Mouse (Mus musculus) midbrain, embryonic 14.5 days (tissue): Measurements from ENCODE around the gene 4930579F01Rik. TPM values are rescaled to one million over a fixed set of nuclear protein-coding genes. Genes with fewer than 3 reads are reported as not detected.
A peak's percentile ranks its signal among the peaks of the same experiment; 100 is the strongest.

Experiments
- ATAC-seq: fragments of 200-750 bp; cut with Nextera tagmentation; 2 replicates; pipeline ENCODE4 v1.8.0; 2017; ENCODE audit warnings: moderate number of reproducible peaks, moderate library complexity; ENCODE audit not compliant: low FRiP score, low TSS enrichment
- DNase-seq: peaks from one replicate; pipeline ENCODE4 v3.0.0-alpha.2; 2015
- H3K27ac ChIP-seq: fragments of 300-500 bp; sonication (generic); replicated peaks from 2 replicates; pipeline ENCODE4 v1.5.1; 2014; ENCODE audit warnings: mild to moderate bottlenecking, low read depth, low read length, moderate library complexity
- H3K27me3 ChIP-seq: fragments of 300-500 bp; sonication (generic); 2 replicates; pipeline ENCODE4 v1.6.1; 2014; ENCODE audit warnings: low read length, control low read depth, mixed read lengths; ENCODE audit not compliant: control insufficient read depth, insufficient read depth
- H3K36me3 ChIP-seq: fragments of 300-500 bp; sonication (generic); 2 replicates; pipeline ENCODE4 v1.6.1; 2014; ENCODE audit warnings: low read length, control low read depth; ENCODE audit not compliant: control insufficient read depth, insufficient read depth
- H3K4me1 ChIP-seq: fragments of 300-500 bp; sonication (generic); 2 replicates; pipeline ENCODE4 v1.6.1; 2014; ENCODE audit warnings: mild to moderate bottlenecking, antibody characterized with exemption, low read length, control low read depth; ENCODE audit not compliant: control insufficient read depth, insufficient read depth
- H3K4me2 ChIP-seq: fragments of 300-500 bp; sonication (generic); 2 replicates; pipeline ENCODE4 v1.6.1; 2014; ENCODE audit warnings: mild to moderate bottlenecking, low read length, moderate library complexity
- H3K4me3 ChIP-seq: fragments of 300-500 bp; sonication (generic); replicated peaks from 2 replicates; pipeline ENCODE4 v1.5.1; 2014; ENCODE audit warnings: low read depth, low read length
- H3K9ac ChIP-seq: fragments of 300-500 bp; sonication (generic); replicated peaks from 2 replicates; pipeline ENCODE4 v1.6.1; 2014; ENCODE audit warnings: mild to moderate bottlenecking, low read length, moderate library complexity
- H3K9me3 ChIP-seq: fragments of 300-500 bp; sonication (generic); 2 replicates; pipeline ENCODE4 v1.6.1; 2016; ENCODE audit warnings: low read length, control low read depth, mixed read lengths; ENCODE audit not compliant: control insufficient read depth
- WGBS: fragments of 180-500 bp; shearing (Covaris S2); extraction: QIAGEN DNeasy Blood & Tissue Kit; methylation state at CpG from one replicate; pipeline ENCODE4 v1.1.7; 2014; 5-methylcytosine and 5-hydroxymethylcytosine counted together
- polyA plus RNA-seq: library from polyadenylated mRNA; unstranded; fragments of >200 nt; fragmentation: Nextera tagmentation; extraction: Ambion mirVana; gene quantifications from 2 replicates; pipeline ENCODE4 v1.2.1, GENCODE M21; 2014

The 4930579F01Rik gene
- polyA plus RNA-seq, 1 experiment from 2014 or later, result not detected

- Histone ChIP-seq H3K4me1 (no peaks in the 10 kb centered on the region), H3K27me3 (no peaks in the 10 kb centered on the region), H3K9ac (no peak overlapping the region), H3K27ac (no peak overlapping the region), H3K4me2 (no peak overlapping the region), H3K9me3 (no peaks in the 10 kb centered on the region), H3K4me3 (no peak overlapping the region), H3K36me3 (no peaks in the 10 kb centered on the region)
- WGBS, result 73% methylated on average over 4 of the region's 4 CpGs
- no peak for DNase-seq
- no peak for ATAC-seq
Measured at GRCm38 (mm10) chr3:138185290-138185689, 8.3 kb downstream of the 4930579F01Rik start.

GRCm38 (mm10) chr3:138183371-138183770 is 10.3 kb downstream of the 4930579F01Rik start:
- Histone ChIP-seq H3K9me3 (no peaks in the 10 kb centered on the region), H3K27me3 (no peaks in the 10 kb centered on the region), H3K4me3 (no peak overlapping the region), H3K36me3 (no peaks in the 10 kb centered on the region), H3K9ac (no peak overlapping the region), H3K4me1 (no peaks in the 10 kb centered on the region), H3K27ac (no peak overlapping the region), H3K4me2 (no peak overlapping the region)
- ATAC-seq, result no peak
- DNase-seq, result no peak
- 92% methylated on average over 7 of the region's 7 CpGs for WGBS

GRCm38 (mm10) chr3:138182019-138182418 is 11.6 kb downstream of the 4930579F01Rik start:
- Histone ChIP-seq H3K27me3 (no peaks in the 10 kb centered on the region), H3K4me2 (no peak overlapping the region), H3K36me3 (no peaks in the 10 kb centered on the region), H3K4me3 (no peak overlapping the region), H3K27ac (no peak overlapping the region), H3K9ac (no peak overlapping the region), H3K4me1 (no peaks in the 10 kb centered on the region), H3K9me3 (no peaks in the 10 kb centered on the region; the same call in 1 of the 2 replicates)
- no peak for ATAC-seq
- 89% methylated on average over 2 of the region's 2 CpGs for WGBS
- no peak for DNase-seq

GRCm38 (mm10) chr3:138175551-138175950 is 18.1 kb downstream of the 4930579F01Rik start:
- H3K9me3 ChIP-seq, result no peaks in the 10 kb centered on the region; the same call in 1 of the 2 replicates
- no peaks in the 10 kb centered on the region for H3K27me3 ChIP-seq
- no peak overlapping the region for H3K27ac ChIP-seq
- WGBS, result 94% methylated on average over 6 of the region's 6 CpGs
- no peak overlapping the region for H3K9ac ChIP-seq
- DNase-seq, result no peak
- no peaks in the 10 kb centered on the region for H3K4me1 ChIP-seq
- H3K4me3 ChIP-seq, result no peak overlapping the region
- no peak for ATAC-seq
- H3K36me3 ChIP-seq, result no peaks in the 10 kb centered on the region
- H3K4me2 ChIP-seq, result no peak overlapping the region

- Histone ChIP-seq H3K4me1 (no peaks in the 10 kb centered on the region), H3K9ac (no peak overlapping the region), H3K4me2 (no peak overlapping the region), H3K27ac (no peak overlapping the region), H3K27me3 (no peaks in the 10 kb centered on the region), H3K36me3 (no peaks in the 10 kb centered on the region), H3K9me3 (no peaks in the 10 kb centered on the region; the same call in 1 of the 2 replicates), H3K4me3 (no peak overlapping the region)
- 79% methylated on average over 10 of the region's 10 CpGs for WGBS
- ATAC-seq (no peak), DNase-seq (no peak)
Measured at GRCm38 (mm10) chr3:138173291-138173690, 20.3 kb downstream of the 4930579F01Rik start.

- WGBS, result 46% methylated on average over 4 of the region's 4 CpGs
- H3K4me1 ChIP-seq, result no peaks in the 10 kb centered on the region
- H3K27me3 ChIP-seq, result no peaks in the 10 kb centered on the region
- H3K4me3 ChIP-seq, result no peak overlapping the region
- ATAC-seq, result no peak
- DNase-seq, result peak; percentile 42
- H3K27ac ChIP-seq, result no peak overlapping the region
- no peak overlapping the region for H3K4me2 ChIP-seq
- no peak overlapping the region for H3K9ac ChIP-seq
- no peaks in the 10 kb centered on the region for H3K36me3 ChIP-seq
- no peaks in the 10 kb centered on the region for H3K9me3 ChIP-seq
Measured at GRCm38 (mm10) chr3:138162553-138163183, 31.0 kb downstream of the 4930579F01Rik start.

- Histone ChIP-seq H3K4me1 (no peaks in the 10 kb centered on the region), H3K9ac (no peak overlapping the region), H3K27me3 (no peaks in the 10 kb centered on the region), H3K36me3 (peaks cover 2% of the 10 kb centered on the region; the same call in 1 of the 2 replicates), H3K4me3 (no peak overlapping the region), H3K27ac (no peak overlapping the region), H3K9me3 (no peaks in the 10 kb centered on the region), H3K4me2 (no peak overlapping the region)
- DNase-seq, result no peak
- 90% methylated on average over 10 of the region's 10 CpGs for WGBS
- ATAC-seq, result no peak
Measured at GRCm38 (mm10) chr3:138161623-138162022, 32.0 kb downstream of the 4930579F01Rik start.

- H3K27me3 ChIP-seq, result no peaks in the 10 kb centered on the region
- no peak overlapping the region for H3K27ac ChIP-seq
- H3K36me3 ChIP-seq, result peaks cover 3% of the 10 kb centered on the region; the same call in 1 of the 2 replicates
- no peak overlapping the region for H3K4me3 ChIP-seq
- DNase-seq (no peak), ATAC-seq (no peak)
- H3K9ac ChIP-seq, result no peak overlapping the region
- no peaks in the 10 kb centered on the region for H3K9me3 ChIP-seq
- no peak overlapping the region for H3K4me2 ChIP-seq
- WGBS, result 74% methylated on average over 10 of the region's 10 CpGs
- no peaks in the 10 kb centered on the region for H3K4me1 ChIP-seq
Measured at GRCm38 (mm10) chr3:138156651-138157050, 37.0 kb downstream of the 4930579F01Rik start.

GRCm38 (mm10) chr3:138155062-138155461 is 38.6 kb downstream of the 4930579F01Rik start:
- ATAC-seq (no peak), DNase-seq (no peak)
- H3K27me3 ChIP-seq, result no peaks in the 10 kb centered on the region
- 91% methylated on average over 4 of the region's 4 CpGs for WGBS
- no peaks in the 10 kb centered on the region for H3K9me3 ChIP-seq
- H3K27ac ChIP-seq, result no peak overlapping the region
- no peaks in the 10 kb centered on the region for H3K4me1 ChIP-seq
- H3K9ac ChIP-seq, result no peak overlapping the region
- no peak overlapping the region for H3K4me2 ChIP-seq
- peaks cover 3% of the 10 kb centered on the region; the same call in 1 of the 2 replicates for H3K36me3 ChIP-seq
- no peak overlapping the region for H3K4me3 ChIP-seq
